Mouse (Mus musculus): Measurements from ENCODE around the gene Vsig10.
"Not testable (repeated sequence)": the region's sequence is repeated elsewhere in the genome, so short reads cannot be mapped to it uniquely, and the experiment has no call there.

Vsig10 gene

GRCm38 (mm10) chr5:117356365-117357128 is 37.7 kb downstream of the Vsig10 start:
- peak; percentile 54 for DNase-seq

- peak; percentile 65 for DNase-seq
These were observed 38.2 kb downstream of the Vsig10 start, which contains the start of gene Wsb2 for GRCm38 (mm10) chr5:117357129-117357477. Gene Wsb2, plus strand, starts transcription at chr5:117357304.

DNA sequence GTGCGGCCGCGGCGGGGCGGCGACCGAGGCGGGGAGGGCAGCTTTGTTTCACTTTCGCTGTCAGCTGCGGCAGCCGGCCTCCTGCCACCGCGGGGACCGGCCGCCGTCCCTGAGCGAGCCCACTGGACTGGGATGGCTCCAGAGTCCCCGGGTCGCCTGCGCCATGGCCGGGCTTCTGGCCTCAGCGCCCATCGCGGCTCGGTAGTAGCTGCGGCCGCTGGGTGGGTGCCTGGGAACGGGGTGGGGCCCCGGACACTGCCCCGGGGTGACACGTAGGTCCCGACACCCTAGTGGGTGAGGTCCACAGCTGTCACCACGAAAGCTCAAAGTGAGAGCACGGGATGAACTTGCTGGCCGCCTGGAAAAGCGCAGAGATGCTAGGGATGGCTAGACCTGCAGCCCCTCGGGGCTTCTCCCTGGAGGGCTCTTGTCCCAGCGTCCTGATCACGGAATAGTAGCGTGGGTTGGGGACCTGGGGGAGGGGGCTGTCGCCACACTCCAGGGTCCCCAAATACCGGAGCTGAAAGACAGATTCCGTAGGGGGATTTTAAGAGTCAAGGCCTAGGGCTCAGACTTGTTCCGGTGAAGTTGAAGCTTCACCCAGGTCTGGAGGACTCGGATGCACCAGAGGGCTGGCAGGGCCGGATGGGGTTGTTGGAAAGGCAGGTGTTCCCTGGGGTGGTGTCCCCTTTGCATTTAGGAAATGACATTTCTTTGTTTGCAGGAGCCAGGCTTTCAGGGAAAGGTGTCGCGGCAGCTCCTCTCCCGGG is 38.8 kb downstream of the Vsig10 start:
- DNase-seq, result peak; percentile 53

DNA sequence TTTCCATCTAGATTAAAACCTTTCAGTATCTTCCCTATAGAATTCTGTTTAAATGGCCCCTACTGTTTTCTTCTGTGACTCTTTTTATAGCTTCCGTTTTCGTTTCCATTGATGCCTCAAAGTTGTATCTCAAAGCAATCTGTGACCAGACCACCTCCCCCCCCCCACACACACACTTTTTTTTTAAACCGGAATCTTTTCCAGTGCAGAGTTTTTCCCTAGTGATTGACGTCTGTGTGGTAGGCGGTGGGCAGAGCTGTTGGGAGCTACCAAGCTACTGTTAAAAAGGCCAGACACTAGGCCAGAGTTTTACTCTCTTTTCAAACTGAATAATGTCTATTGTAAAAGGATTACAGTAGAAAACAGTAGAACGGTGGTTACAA is 39.4 kb downstream of the Vsig10 start:
- DNase-seq, result no peak

GRCm38 (mm10) chr5:117358725-117359124 is 39.8 kb downstream of the Vsig10 start:
- DNase-seq, result peak; percentile 69

DNA sequence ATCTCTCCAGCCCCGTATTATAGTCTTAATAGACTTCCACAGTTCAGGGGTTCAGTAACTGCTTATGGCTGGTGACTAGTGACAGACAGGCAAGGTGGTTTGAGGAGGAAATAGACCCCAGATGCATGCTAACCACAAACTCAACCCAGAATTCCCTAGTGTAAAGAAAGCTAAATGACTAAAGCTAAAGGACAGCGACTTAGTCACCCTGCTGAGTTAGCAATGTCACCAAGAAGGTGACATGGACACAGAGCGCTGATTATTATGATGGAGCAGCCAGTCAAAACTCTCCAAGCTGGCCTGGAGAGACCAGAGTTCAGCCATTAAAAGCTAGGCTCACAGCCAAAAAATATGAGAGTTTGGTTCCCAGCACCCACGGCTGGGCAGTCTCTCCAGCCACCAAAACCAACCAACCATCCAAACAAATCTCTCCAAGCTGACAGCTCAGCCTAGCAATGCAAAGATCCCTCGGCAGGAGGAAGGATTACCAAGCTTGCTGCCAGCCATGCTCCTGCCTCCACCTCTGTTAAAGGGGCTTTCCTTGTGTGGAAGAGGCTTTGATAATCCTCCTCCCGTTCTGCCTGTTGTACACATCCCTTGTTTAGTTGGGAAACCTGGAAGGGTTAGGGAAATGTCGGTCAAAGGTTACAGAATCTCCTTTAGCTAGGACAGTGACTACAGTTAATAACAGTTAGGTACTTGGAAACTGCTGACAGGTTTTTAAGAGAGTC is 40.8 kb downstream of the Vsig10 start:
- DNase-seq, result peak; percentile 72

DNA sequence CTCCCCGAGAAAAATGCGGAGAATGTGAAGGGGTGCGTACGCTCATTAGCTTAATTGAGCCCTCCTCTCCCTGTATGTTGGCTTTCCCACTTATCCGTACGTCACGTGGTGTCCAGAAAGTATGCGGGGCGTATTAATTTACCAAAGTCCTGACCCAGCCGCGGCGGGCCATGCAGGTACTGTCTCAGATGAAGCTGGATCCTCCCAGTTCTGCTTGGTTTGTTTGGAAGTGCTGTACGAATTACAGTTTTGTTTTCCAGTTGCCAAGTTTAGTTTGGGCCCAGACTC is 41.3 kb downstream of the Vsig10 start:
- DNase-seq, result peak; percentile 83

GRCm38 (mm10) chr5:117360631-117361541 is 42.0 kb downstream of the Vsig10 start:
- peak; percentile 83 for DNase-seq

DNA sequence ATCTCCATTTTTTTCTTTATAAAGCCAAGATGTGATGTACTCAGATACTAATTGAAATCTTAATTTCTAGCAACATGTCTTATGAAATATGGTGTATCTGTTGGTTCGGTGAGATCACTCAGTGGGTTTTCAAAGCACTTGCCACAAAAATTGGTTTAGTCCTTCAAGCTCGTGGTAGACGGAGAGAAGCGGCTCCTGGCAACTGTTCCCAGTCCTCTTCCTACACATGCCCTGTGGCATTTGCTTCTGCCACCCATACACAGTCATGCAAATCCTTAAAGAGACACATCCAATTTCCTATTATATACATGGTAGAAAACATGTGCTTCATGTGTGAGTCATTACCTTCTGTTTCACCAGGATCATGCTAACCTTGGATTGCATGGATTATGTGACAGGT is 42.7 kb downstream of the Vsig10 start:
- no peak for DNase-seq

DNA sequence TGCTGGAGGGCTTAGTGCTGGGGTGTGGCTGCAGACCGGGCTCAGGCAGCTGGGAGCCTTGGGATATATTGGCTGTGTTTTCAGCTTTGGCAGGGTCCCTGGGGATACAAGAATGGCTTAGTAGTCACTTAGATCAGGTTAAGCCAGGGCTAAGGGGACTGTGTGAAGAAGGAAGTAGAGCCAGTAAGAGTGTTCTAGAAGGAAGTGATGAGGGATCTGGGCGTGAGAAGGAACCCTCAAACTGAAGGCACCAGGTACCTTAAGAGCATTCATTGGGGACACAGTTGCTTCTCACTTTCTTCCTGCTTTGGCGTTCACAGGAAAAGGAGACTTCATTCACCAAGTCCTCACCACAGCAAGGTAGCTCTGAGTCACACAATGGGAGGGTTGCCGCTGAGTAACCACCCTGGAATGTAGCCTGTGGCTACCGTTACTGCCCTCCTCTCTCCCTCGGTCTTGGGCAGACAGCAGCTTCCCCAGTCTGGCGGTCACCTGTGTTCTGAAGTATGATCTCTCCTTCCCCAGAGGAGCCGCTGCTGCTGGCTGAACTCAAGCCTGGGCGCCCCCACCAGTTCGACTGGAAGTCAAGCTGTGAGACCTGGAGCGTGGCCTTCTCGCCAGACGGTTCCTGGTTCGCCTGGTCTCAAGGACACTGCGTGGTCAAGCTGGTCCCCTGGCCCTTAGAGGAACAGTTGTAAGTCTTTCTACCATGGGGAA is 44.3 kb downstream of the Vsig10 start:
- peak; percentile 58 for DNase-seq

DNA sequence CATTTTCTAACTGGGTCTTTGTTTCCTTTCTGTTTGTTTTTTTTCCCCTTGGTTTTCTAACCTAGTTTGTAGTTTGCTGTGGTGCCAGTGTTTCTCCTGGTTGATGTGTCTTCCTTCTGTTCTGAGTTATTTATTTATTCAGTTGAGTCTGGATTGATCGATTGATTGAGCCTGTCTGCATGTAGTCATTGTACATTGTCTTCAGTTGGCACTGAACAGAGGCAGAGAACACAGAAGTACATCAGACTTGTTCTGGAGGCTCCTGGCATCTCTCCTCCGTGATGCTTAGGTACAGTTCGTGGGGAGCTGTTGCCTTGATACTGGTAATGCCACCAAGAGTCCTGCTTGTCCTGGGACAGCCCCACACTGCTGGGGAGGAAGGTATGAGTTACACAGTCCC is 45.9 kb downstream of the Vsig10 start:
- no peak for DNase-seq

- DNase-seq, result peak; percentile 55
These were observed 47.1 kb downstream of the Vsig10 start for GRCm38 (mm10) chr5:117365904-117366561.

DNA sequence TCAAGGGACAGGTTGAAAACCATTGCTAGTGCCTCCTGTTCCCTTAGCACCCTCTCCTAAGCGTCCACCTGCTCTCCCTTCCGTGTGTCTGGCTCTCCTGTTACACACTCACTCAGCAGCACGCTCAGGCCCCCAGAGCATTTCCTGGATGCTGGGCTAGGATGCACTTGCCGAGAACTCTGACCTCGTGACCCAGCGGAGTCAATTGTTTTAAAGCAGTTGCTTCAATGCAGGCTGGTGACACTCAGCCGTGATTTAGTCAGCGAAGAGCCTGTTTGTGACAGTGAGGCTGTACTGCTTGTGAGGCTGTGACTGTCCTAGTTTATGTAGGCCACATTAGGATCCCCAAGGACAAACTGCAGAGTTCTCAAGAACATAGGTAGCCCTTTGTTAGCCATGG is 48.3 kb downstream of the Vsig10 start:
- DNase-seq, result no peak

DNA sequence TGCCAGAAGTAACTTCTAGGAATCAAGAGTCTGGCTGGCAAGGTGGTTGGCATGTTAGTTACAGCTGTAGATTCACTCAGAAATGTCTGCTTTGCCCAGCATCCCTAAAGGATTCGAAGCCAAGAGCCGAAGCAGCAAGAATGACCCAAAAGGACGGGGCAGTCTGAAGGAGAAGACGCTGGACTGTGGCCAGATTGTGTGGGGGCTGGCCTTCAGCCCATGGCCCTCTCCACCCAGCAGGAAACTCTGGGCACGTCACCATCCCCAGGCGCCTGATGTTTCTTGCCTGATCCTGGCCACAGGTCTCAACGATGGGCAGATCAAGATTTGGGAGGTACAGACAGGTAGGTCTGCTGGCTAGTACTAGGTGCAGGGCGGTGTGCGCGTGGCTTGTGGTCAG is 51.7 kb downstream of the Vsig10 start:
- peak; percentile 64 for DNase-seq

- DNase-seq, result no peak
These were observed 54.5 kb downstream of the Vsig10 start for GRCm38 (mm10) chr5:117373418-117373817.

DNA sequence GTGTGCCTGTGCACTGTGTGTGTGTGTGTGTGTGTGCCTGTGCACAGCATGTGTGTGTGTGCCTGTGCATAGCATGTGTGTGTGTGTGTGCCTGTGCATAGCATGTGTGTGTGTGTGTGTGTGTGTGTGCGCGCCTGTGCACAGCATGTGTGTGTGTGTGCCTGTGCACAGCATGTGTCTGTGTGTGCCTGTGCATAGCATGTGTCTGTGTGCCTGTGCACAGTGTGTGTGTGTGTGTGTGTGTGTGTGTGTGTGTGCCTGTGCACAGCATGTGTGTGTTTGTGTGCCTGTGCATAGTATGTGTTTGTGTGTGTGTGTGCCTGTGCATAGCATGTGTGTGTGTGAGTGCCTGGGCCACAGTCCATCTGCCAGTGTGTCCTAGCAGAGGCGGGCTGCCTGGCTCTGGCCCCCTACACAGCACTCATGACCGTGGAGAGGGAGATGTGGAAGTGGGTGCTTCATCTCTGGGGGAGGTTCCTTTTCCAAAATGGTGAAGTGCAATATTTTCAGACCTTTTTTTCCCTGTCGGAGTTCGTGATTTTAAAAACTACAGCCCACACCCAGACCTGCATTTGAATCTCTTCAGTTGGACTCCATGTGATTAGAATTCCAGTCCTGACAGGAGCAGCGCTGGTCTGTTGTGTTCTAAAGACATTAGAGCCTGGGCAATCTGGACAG is 55.6 kb downstream of the Vsig10 start:
- DNase-seq, result no peak

GRCm38 (mm10) chr5:117376331-117376761 is 57.5 kb downstream of the Vsig10 start:
- DNase-seq, result no peak

DNA sequence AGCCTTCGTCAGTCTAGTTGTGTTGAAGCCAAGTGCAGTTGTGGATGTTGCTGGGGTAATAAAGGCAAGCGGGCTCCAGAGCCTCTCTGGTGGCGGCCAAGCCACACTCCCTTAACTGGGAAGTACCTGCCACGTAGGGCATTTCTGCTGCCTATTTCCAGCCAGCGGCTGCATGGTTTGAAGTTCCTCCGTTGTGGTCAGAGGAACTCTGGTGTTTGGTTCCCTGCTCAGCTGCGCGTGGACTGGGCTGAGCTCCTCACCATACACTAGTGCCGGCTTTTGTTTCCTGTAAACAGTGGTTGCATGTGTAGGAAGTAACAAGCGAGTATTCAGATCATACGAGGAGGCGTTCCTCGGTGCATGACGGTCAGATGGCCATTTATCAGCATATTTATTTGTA is 58.8 kb downstream of the Vsig10 start:
- not testable (repeated sequence) for DNase-seq

DNA sequence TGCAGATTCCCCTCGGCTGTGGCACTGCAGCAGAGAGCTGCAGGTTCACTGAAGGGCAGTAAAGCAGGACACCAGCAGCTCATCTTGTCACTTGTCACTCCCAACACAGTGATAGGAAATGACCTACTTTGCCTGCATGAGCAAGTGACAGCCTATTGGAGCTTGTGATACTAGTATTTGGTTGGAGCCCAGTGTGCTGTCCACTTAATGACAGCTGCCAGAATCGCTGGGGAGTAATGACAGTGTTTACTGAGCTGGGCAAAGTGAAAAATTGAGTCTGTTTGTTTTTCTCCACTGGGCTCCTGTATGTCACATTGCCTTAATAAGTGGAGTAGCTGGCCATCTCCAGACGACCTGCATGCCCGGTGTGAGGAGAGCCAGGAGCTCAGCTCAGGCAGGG is 61.3 kb downstream of the Vsig10 start:
- DNase-seq, result no peak

- no peak for DNase-seq
These were observed 62.9 kb downstream of the Vsig10 start for GRCm38 (mm10) chr5:117381785-117382184.

- no peak for DNase-seq
These were observed 64.3 kb downstream of the Vsig10 start for GRCm38 (mm10) chr5:117383198-117383597.
